Mouse (Mus musculus) left cerebral cortex, adult 2 months (tissue): ENCODE measurements around the gene Car6. TPM values are rescaled to one million over a fixed set of nuclear protein-coding genes. Genes with fewer than 3 reads are reported as not detected.

Experiments used
- DNase-seq, 2 experiments: peaks; one replicate each; pipeline ENCODE4 v3.0.0; 2021 to 2022; ENCODE audit warnings: low spot score in 2 of 2, mixed read lengths in 1 of 2; ENCODE audit errors: extremely low spot score in 1 of 2
- H3K27ac ChIP-seq: fragments of 200-600 bp; 2 replicates; pipeline ENCODE4 v1.8.1; 2022
- H3K4me3 ChIP-seq: fragments of 200-600 bp; 2 replicates; pipeline ENCODE4 v1.8.1; 2022
- CTCF ChIP-seq: fragments of 200-600 bp; IDR thresholded peaks from 2 replicates; pipeline ENCODE4 v1.8.1; 2022; ENCODE audit warnings: antibody characterized with exemption, mild to moderate bottlenecking, moderate library complexity
- intact Hi-C: fragments of 180-260 bp; cut with DNase I; formaldehyde crosslinking; loops from one replicate; pipeline ENCODE4 v1.15.1; 2025
- total RNA-seq, 2 experiments: library from RNA; stranded (reverse); gene quantifications; 2 replicates each; pipeline ENCODE4 v1.2.3; 2021

The Car6 gene
- total RNA-seq, 2 experiments from 2014 or later = not detected

- no peak overlapping the region for H3K4me3 ChIP-seq
- DNase-seq = no peak
- TF ChIP-seq CTCF = no peak
- intact Hi-C loops = no loop called here
- no peak overlapping the region for H3K27ac ChIP-seq
Measured at GRCm38 (mm10) chr4:150211930-150212552, 10.9 kb upstream of the Car6 start.

GRCm38 (mm10) chr4:150210306-150210705 lies 9.2 kb upstream of the Car6 start:
- no peak for TF ChIP-seq CTCF
- Histone ChIP-seq H3K27ac (no peak overlapping the region), H3K4me3 (no peak overlapping the region)
- intact Hi-C loops = no loop called here
- no peak for DNase-seq

GRCm38 (mm10) chr4:150209751-150210150 lies 8.6 kb upstream of the Car6 start:
- no peak for TF ChIP-seq CTCF
- intact Hi-C loops = loop anchor here (5.0 kb wide), 1 partner anchor 87 kb away; no protein-coding TSS in a partner anchor
- DNase-seq = no peak
- no peak overlapping the region for H3K27ac ChIP-seq
- H3K4me3 ChIP-seq = no peak overlapping the region

- no peak for TF ChIP-seq CTCF
- intact Hi-C loops = loop anchor here (5.0 kb wide), 1 partner anchor 83 kb away; no protein-coding TSS in a partner anchor
- DNase-seq = no peak
Measured at GRCm38 (mm10) chr4:150204877-150205276, 3.7 kb upstream of the Car6 start.

GRCm38 (mm10) chr4:150202702-150203101 lies 1.6 kb upstream of the Car6 start:
- no peak for TF ChIP-seq CTCF
- intact Hi-C loops = no loop called here
- Histone ChIP-seq H3K27ac (no peak overlapping the region), H3K4me3 (no peak overlapping the region)
- DNase-seq = no peak

More at GRCm38 (mm10) chr4:150204877-150205276, 3.7 kb upstream of the Car6 start:
- Histone ChIP-seq H3K4me3 (no peak overlapping the region), H3K27ac (no peak overlapping the region)

- DNase-seq = no peak
- Histone ChIP-seq H3K27ac (no peak overlapping the region), H3K4me3 (no peak overlapping the region)
- intact Hi-C loops = no loop called here
- TF ChIP-seq CTCF = no peak
Measured at GRCm38 (mm10) chr4:150198268-150198667, 2.9 kb downstream of the Car6 start.

- H3K27ac ChIP-seq = no peak overlapping the region
- peak; percentile 55 for TF ChIP-seq CTCF
- intact Hi-C loops = no loop called here
- peak in 1 of 2 experiments; percentile 20 for DNase-seq
- no peak overlapping the region for H3K4me3 ChIP-seq
Measured at GRCm38 (mm10) chr4:150193915-150194314, 7.2 kb downstream of the Car6 start.

GRCm38 (mm10) chr4:150192199-150192598 lies 8.9 kb downstream of the Car6 start:
- TF ChIP-seq CTCF = no peak
- Histone ChIP-seq H3K27ac (no peak overlapping the region), H3K4me3 (no peak overlapping the region)
- intact Hi-C loops = no loop called here
- no peak for DNase-seq

- DNase-seq = no peak
- H3K4me3 ChIP-seq = no peak overlapping the region
- no peak for TF ChIP-seq CTCF
- intact Hi-C loops = no loop called here
- no peak overlapping the region for H3K27ac ChIP-seq
Measured at GRCm38 (mm10) chr4:150188236-150188635, 12.9 kb downstream of the Car6 start.

- no peak for DNase-seq
- no peak overlapping the region for H3K4me3 ChIP-seq
- no peak overlapping the region for H3K27ac ChIP-seq
- intact Hi-C loops = no loop called here
- peak; percentile 5 for TF ChIP-seq CTCF
Measured at GRCm38 (mm10) chr4:150181304-150181703, 19.8 kb downstream of the Car6 start.

- no peak for TF ChIP-seq CTCF
- H3K4me3 ChIP-seq = no peak overlapping the region
- intact Hi-C loops = loop anchor here (5.0 kb wide), 1 partner anchor 69 kb away; no protein-coding TSS in a partner anchor
- no peak overlapping the region for H3K27ac ChIP-seq
- DNase-seq = no peak
Measured at GRCm38 (mm10) chr4:150178131-150178530, 23.0 kb downstream of the Car6 start.

GRCm38 (mm10) chr4:150177122-150177521 lies 24.0 kb downstream of the Car6 start:
- H3K27ac ChIP-seq = no peak overlapping the region
- intact Hi-C loops = loop anchor here (2.0 to 5.0 kb wide), 2 partner anchors 42 to 70 kb away; no protein-coding TSS in a partner anchor
- DNase-seq = no peak
- no peak overlapping the region for H3K4me3 ChIP-seq
- no peak for TF ChIP-seq CTCF

GRCm38 (mm10) chr4:150176535-150176934 lies 24.6 kb downstream of the Car6 start:
- intact Hi-C loops = loop anchor here (2.0 to 5.0 kb wide), 2 partner anchors 42 to 71 kb away; no protein-coding TSS in a partner anchor
- Histone ChIP-seq H3K27ac (no peak overlapping the region), H3K4me3 (no peak overlapping the region)
- DNase-seq = peak; percentile 17 to 19
- TF ChIP-seq CTCF = peak; percentile 74
